Mouse (Mus musculus) ES-E14 (cell line): ENCODE measurements around the gene Ric8b.

Experiments used
- CHD2 ChIP-seq: IDR thresholded peaks from 2 replicates; pipeline ENCODE4 v1.6.1; 2014; ENCODE audit warnings: mild to moderate bottlenecking, low read depth, low read length, inconsistent platforms
- HCFC1 ChIP-seq: IDR thresholded peaks from 2 replicates; pipeline ENCODE4 v1.6.1; 2012; ENCODE audit warnings: low read length, inconsistent platforms, borderline replicate concordance; ENCODE audit not compliant: insufficient read depth
- MAFK ChIP-seq: IDR thresholded peaks from 2 replicates; pipeline ENCODE4 v1.6.1; 2014; ENCODE audit warnings: mild to moderate bottlenecking, low read depth, low read length, inconsistent platforms; ENCODE audit not compliant: insufficient read depth
- ZC3H11A ChIP-seq: IDR thresholded peaks from 2 replicates; pipeline ENCODE4 v1.6.1; 2012; ENCODE audit warnings: low read depth, mild to moderate bottlenecking, inconsistent platforms, low read length, borderline replicate concordance
- ZNF384 ChIP-seq: IDR thresholded peaks from 2 replicates; pipeline ENCODE4 v1.6.1; 2012; ENCODE audit warnings: low read depth, low read length, inconsistent platforms

DNA sequence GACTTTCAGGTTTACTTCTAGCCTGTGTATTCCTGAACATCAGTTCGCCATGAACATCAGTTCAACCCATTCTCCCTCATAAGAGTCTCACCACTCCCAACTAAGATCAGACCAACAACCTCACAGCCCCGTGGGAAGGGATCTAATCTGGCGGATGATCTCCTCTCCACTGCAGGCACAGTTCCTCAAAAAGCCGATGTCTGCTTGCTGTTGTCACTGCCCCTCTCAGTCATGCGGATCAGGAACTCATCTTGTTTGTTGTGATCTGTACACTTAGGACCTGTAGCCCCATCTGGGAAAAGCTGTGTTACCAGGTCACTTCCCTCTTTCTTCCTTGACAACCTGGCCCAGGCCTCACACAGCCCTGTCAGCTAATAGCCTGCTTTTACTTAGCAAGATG, 45.7 kb downstream of the Ric8b start:
- TF ChIP-seq HCFC1: no peak
- TF ChIP-seq CHD2: no peak
- no peak for TF ChIP-seq ZC3H11A
- no peak for TF ChIP-seq MAFK
- TF ChIP-seq ZNF384: no peak
